Mouse (Mus musculus): Measurements from ENCODE around the gene Trh.

GRCm38 (mm10) chr6:92286889-92287288, 42.4 kb upstream of the Trh start:
- TF ChIP-seq CTCF (IDR thresholded peaks at IDR 0.05; ENCODE audit: extremely low read depth, insufficient read depth, low read length) (no peak), POLR2A (IDR thresholded peaks at IDR 0.05; ENCODE audit: extremely low read depth, insufficient read depth, low read length) (no peak)

Measured in cortical plate, adult 2 months (tissue).